Mouse (Mus musculus) thymus, postnatal 4 days (tissue): ENCODE results near the gene Glis3.

ENCODE experiments used
- DNase-seq: peaks from one replicate; pipeline ENCODE4 v3.0.0; 2021

The Glis3 gene

DNA sequence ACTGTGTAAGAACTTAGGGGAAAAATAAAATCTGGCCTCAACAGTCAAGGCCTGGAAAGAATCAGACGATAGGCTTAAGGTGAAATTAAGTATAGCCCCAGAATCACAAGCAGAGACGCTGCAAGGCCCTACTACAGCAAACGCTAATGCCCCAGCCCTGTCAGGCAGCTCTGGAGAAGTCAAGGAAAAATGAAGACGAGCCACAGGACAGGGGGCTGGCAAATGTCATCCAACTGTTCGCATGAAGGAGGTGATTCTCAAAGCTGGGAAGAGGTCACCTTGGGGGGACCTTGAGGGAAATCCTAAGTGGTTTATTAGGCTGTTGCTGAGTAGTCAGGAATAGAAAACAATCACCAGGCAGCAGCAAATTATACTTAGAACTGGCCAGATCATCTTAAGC, 214.1 kb downstream of the Glis3 start:
- DNase-seq: no peak

DNA sequence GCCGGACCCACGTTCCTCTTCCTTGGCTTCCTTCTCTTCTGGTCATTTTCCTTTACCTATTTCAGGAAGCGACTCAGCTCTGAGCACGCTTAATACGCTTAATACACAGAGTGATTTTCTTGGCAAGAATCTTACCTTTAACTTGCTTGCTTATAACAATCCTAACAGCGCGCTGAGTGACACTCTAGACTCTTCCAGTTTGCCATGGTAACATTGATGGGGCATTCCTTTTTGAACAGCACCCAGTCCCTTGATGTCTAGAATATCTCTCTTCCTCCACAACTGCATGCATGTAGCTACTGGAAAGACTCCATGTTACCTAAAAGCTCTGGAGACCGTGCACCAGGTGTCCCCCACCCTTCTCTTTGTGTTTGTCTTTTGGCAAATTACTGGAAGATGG, 225.5 kb downstream of the Glis3 start:
- DNase-seq: no peak

DNA sequence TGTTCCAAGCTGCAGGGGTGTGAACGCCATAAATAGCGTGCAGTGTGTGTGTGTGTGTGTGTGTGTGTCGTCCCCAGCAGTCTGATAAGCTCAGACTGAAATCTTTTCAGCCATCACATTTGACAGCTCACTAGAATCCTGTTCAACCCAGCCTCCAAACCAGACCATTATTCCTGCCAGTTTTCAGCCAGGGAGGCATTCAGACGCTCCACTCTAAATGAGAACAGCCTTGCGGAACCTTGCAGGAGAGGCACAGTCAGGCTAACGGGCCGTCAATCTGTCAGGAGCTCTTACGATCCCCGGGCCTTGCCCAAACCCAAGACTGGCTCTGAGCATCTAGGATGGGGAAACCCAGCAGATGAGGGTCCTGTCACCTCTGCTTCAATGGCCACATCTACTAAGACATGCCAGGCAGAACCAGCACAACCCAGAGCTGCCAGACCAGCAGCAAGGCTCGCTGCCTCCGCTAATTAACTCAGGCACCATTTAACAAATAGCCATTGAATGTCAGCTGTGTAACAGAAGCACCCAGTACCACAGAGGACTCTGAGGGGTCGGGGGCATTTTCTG, 226.8 kb downstream of the Glis3 start:
- no peak for DNase-seq

DNA sequence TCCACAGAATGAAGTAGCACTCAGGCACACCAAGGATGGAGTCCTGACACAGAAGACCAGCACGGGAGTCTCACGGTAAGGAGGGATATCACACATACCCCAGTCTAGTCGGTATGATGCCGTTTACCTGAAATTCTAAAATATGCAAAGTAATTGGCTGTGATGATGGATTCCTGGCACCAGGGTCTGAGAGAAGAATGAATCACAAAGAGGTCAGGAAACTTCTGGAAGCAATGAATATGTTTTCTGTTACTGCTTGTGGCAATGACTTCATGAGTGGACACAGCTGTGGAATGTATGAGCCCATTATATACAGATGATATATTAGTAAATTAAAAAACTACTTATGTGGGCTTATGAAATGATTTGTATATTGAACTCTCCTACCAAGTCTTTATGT, 231.1 kb downstream of the Glis3 start:
- DNase-seq: no peak

DNA sequence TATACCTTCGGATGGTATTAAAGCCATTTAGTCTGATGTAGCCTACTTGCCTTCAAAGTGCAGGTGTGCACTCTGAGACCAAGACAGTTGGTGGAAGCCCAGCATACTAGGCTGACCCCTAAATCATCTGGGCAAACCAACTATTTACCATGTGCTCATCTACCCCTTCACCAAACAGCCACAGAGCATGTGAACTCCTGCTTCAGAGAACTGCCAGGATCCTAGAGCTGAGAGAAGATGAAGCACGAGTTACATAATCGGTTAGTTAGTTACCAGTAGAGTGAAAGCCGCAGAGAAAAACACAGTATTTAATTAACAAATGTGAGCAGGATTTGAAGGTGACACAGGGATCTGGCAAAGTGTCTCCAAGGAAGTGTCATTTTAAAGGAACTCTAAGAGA, 237.7 kb downstream of the Glis3 start:
- no peak for DNase-seq

DNA sequence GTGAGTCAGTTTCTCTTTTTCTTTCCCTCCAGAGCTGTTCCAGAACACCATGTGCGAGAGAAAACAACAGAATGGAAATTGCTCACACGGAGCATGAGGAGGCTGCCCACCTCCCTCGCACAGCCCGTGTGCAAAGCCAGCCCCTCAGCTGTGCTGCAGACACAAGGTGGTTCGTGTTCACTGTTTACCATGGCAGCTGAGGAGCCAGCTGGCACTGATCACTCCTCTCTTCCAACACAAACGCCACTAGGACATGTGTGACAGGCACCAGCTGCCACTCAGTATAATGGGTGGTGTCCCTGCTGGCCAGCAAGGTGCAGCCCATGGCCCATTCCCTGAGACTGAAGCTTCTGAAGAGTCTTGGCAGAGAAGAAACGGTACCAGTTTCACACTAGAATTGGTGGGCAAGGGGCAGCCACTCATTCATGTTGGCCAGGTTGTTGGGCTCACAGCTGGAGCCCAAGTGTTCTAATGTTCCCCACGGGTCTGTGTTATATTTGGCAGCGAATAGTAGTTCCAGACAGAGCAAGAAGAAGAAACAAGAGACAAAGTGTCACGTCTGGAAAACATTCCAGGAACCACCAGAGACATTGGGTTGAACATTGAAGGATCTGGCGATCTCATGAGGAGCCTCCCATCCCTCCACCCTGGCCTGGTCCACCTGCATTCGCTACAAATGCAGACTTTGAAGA, 243.3 kb downstream of the Glis3 start:
- no peak for DNase-seq

DNA sequence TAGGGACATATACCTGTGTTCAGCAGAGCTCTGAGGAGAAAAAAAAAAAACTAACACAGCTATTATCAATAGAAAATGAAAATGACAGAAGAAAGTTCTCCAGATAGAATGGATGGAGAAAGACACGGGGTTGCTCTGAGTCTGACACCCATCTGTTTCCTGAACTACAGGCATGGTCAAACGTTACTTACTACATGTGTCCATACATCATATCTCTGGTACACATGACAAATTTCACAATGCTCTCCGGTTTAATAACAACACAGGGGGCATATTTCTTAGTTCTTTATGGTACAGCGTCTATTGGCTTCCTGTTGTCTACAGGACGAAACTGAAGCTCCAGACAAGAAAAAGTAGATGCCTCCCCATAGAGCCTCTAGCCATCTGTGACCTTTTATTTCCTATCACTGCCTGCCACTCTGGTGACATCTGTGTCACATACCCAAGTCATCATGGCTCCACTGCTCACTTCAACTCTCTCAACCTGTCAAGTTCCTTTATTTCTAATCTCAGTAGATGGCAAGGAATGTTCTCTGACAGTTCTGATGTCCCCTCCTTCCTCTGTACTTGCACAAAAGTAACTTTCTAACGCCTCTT, 251.6 kb downstream of the Glis3 start:
- no peak for DNase-seq

DNA sequence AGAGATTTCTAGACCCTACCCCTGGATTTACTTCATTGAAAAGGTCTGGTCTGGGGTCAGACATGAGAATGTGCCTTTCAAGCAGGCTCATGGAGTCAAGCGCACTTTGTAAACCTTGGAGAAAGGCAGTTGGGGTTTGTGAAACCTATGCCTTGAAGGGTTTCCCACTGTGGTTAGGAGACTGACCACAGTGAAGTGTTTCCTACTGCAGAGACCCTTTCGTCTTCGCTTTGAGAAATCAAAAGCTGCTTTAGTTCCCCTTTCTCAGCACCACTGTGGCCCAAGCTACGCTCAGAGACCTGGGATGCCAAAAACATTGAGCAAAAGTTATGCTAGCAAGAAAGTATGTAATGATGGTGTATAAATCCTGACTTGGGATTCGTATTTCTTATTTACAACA, 255.7 kb downstream of the Glis3 start:
- DNase-seq: no peak

DNA sequence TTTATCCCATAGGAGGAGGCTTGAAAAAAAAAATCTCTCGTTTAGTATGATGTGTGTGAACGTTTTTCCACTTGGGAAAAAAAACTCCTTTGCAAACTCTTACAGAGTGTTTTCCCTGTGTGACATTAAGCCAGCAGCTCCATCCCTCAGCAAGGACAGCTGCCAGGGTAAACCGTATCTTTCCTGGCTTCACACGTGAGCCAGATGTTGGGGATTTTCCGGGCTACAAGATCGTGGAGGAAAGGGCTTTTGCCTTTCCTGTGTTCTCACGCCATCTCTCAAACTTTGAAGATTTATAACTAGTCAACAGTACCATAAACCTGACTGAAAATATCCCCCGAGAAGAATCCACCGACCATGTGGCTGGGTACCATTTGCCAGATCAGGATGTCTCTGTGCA, 256.9 kb downstream of the Glis3 start:
- DNase-seq: no peak

DNA sequence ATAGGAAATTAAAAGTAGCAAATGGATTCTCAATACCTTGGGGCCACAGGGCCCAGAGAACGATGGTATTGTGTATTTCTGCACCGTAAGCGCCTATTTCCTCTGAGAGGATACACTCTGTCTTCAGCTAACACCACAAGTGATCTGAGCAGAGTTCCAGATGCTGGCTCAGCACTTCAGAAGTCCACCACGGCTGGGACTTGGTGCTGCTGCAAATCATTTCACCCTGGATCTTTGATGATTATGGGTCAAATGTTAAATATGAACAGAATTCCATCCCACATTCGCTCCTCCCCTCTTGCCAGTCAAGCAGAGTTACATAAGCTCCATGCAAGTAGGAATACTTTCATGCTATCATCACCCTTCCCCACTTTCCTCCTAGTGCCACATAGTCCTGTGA, 263.8 kb downstream of the Glis3 start:
- DNase-seq: no peak

DNA sequence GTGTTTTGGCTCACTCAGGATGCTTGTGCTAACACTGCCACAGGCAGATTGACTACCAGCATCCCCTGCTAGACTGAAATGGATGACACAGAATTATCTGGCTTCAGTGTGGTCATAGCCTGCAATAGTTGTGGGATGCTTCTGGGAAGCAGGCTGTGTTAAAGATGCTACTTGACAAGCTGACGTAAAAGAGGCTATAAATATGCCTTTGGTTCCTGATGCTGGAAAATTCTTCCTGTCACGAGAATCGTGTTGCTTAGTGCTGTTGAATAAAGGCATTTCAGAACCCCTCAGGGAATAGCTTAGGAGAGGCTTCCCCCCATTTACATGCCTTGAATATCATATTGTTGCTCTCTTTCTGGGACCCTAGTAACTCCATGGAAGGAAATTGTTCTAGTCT, 271.1 kb downstream of the Glis3 start:
- no peak for DNase-seq

DNA sequence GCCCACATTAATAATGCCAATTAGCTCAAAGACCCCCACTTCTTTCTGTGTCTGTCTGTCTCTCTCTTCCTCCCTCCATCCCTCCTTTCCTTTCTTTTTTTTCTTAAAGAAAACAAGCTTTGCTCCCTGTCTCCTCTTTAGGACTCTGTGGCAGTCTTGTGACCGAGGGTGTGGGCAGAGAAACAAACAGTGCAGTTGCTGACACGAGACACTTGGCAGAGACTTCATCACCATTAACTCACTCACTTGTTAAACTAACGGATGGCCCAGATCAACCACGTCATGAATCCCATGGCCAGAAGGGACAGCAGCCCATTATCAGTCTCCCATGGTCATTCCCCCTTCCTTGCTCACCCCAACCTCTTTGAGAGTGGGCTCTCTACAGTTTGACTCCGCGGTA, 276.9 kb downstream of the Glis3 start:
- no peak for DNase-seq

DNA sequence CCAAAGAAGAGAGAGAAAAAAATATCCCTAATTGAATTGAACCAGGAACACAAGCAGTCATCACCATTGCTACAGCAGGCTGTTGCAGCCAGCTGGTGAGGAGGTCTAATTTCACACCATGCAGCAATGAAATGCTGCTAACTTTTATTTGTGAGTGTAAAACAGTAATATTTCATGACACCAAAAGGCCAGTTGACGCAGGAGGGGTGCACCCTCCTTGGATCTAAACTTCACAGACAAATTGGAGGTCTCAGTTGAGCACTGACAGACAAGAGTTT, 284.4 kb downstream of the Glis3 start:
- no peak for DNase-seq

DNA sequence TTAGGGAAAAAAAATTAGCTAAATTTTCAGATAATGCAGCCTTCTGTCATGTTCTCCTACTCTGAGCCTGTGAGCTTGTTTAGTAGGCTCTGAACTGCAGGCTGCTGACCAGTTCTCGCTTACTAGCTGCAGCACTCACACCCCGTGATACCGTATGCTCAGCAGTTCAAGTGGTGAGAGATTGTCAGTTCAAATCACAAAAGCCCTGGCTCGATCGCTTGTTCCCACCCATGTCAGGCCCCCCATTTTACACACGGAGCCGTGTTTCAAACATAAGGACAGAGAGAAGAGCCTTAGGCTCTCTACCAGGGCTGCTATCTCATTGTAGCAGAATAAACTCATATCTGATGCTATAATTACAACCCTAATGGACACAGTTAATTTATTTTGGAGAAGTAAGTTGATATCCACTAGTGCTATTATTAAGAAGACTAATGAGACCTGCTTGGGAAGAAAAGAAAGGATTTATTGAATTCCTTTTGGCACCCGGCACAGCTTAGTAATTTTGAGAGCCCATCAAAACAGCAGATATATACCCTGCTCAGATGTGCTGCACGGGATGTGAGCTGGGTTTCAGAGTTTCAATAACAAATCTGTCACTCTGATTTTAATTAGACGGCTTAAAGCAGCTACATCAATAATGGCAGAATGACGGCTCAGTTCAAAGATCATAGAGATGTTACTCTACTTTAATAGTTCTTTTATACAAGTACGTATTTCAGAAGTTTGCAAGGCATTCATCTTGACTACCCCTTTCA, 284.9 kb downstream of the Glis3 start:
- no peak for DNase-seq

DNA sequence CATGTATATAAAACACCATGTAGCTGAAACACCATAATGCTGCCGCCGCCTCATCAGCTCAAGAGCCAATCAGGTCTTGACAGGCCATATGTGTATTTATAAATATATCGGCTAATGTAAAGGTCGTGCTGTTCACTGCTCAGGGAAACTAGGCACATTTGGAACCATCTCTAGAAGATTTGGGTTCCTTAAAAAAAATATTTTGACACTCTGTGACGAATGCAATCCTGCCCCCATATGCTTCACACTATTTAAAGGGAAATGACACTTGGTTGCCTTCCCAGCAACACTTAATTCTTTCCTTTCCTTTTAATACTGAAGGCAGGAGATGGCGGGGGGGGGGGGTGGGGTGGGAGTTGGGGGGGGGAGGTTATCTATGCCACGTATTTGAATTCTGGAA, 286.1 kb downstream of the Glis3 start:
- no peak for DNase-seq

DNA sequence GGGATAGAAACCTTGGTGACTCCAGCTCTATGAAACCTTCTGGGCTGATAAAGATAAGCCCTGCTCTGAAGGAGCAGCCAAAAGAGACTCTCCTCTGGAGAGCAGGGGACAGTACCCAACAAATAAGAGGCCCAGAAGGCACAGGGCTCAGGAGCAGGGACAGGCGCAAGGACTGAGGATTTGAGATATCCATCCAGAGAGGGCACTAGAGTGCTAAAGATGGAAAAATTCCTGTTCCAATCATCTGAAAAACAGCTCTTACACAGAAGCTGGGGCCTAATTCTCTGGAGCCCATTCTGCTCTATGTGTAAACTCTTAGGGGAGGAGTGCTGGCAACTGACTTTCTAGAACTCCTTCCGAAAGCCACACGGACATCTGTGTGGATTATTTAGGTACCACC, 287.0 kb downstream of the Glis3 start:
- no peak for DNase-seq

DNA sequence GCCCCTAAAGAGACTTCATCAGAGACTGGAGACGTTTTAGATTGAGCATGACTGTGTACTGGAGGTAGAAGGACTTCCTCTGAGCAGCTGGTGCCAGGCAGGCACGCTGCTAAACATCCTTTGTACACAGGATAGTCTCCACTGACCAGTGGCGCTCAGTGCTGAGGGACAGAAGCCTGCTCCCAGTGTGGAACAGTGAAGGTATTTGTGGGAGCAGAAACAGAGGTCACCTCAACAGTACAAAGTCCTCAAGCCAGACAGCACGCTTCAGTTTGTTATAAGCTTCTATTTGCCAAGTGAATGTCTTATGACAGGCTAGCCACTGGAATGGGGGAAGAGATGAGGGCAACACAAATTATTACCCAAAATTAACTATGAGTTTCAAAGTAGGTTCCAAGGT, 289.0 kb downstream of the Glis3 start:
- DNase-seq: no peak

DNA sequence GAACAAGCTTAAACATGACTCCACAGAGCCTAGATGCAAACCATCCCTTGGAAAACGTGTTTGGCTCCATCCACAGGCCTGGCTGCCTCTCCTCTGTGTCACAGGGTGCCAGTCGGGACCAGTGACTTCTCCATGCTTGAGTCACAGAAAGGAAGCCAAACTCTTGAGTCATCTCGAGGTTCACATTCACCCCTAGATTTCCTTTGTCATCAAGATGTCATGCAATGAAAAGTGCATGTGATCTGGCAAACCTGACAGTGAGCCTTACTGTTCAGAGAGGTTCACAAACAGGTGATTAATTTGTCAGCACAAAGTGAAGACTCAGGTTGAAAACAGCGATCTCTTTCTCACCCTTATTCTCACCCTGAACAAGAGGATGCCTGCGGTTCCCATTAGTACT, 290.7 kb downstream of the Glis3 start:
- no peak for DNase-seq

DNA sequence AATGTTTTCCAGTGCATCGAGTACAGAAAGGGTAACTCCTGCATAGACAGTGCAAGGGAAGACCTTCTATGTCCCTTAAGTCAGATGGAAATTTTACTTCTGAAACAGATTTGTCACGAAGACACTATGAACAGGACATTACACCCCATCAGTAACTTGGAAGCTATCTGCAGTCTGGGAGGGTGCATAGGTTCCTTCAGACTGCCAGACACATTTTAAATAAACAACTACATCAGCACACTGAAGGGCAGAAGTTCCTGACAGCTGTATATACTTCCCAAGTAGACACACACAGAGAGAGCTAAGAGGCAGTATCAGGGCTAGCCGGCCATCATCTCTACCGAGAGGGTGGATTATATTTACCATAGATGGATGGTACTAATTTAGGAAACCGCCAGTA, 296.5 kb downstream of the Glis3 start:
- DNase-seq: no peak

DNA sequence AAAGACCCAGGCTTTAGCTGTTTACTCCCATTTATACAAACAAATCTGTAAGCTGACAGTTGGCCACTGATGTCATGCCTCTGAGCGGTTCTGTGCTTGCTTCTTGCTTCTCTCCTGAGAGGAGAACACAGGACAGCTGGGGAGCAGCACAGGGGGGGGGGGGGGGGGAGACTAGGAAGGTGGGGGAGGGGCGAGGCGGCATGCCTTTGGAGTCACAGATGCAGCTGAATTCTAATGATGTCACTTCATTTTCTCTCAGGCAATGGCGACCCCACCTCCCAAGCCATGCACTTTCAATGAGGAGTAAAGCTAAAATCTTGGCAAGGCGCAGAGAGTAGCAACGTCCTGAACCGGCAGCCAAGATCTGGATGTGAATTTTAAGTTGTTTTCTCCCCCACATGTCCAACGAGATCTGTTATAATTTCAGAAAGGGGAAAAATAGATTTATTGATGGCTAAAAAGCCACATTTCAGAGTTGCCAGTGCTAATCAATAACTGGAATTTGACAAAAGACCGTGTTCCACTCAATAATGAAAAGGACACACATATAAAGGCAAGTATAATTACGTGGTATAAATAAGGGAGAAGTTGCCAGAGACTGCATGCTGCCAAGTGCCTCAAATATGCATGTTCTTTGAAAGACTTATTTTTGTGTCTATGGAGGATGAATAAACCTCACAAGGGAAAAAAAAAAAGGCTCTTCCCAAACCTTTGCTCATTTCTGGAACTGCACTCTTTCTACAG, 297.5 kb downstream of the Glis3 start:
- DNase-seq: peak; percentile 11

DNA sequence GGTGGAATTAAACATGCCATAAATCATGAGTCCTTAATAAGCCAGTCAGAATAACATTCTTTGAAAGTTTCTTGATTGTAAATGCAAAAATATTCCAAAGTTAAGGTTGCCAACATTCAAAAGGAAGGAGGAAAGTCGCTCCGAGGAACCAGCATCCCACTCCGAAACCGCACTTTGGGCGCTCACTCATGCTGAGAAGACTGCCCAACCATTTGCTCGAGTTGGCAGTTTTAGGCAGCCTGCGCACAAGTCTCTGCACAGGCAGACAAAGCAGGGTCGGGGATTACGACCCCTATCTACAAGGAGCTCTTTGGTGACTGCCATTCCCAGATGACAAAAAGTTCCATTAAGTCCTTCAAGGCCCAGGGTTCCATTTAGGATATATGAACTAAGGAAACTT, 298.4 kb downstream of the Glis3 start:
- no peak for DNase-seq

DNA sequence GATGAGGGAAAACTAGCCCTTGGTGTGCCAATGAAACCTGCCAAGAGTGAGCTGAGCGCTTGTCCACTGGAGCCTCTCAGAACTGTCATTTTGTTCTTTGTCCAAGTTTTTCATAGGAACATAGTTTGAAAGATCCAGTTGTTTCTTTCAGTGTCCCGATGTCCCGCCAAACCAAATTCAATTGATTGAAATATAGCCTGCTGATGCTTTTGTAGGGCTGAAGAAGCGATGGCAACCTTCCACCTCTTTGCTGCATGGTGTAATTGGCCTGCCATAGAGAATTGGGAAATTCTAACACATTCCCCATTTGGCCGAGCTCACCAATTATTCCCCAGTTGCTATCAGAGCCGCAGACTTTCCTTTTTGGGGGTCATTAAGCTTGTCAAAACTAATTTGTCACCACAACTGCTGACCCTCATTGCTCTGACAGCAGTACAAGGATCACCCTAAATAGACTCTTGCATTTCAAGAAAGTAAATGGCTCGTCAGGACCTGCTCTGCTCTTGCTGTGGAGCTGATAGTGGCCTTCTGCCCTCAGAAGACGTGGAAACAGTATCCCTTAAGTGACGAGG, 299.1 kb downstream of the Glis3 start:
- DNase-seq: no peak

DNA sequence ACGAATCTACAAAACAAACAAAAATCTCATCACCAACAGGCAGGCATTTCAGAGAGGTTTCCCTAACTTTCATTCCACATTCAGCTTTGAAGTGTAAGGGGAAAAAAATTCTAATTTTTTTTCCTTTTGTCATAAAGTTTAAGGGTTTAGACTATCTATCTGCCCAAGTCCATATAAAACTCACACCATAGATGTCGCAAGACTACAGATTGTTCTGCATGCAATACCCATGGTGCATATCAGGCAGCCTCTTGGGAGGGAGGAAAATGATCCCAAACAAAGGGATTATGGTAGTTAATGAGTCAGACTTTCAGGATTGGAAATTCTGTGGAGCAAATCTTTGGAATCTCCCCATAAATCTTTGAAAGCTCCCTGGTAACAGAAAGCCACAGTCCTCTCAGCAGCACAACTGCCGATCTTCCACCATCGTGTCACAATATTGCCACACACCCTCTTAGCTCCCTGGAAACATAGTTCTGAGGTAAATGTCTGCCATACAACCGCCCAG, 302.0 kb downstream of the Glis3 start:
- no peak for DNase-seq
